Mouse (Mus musculus) testis, adult 2 months (tissue): ENCODE data around the gene Ccdc22. TPM values are rescaled to one million over a fixed set of nuclear protein-coding genes. Genes with fewer than 3 reads are reported as not detected.
A peak's percentile ranks its signal among the peaks of the same experiment; 100 is the strongest.

Experiments used
- H3K27ac ChIP-seq: fragments of 200-500 bp; 2 replicates; pipeline ENCODE4 v1.5.1; 2012; ENCODE audit warnings: low read depth, low read length; ENCODE audit not compliant: control insufficient read depth, insufficient read depth
- H3K27me3 ChIP-seq: fragments of 200-500 bp; 2 replicates; pipeline ENCODE4 v1.6.1; 2012; ENCODE audit warnings: mild to moderate bottlenecking, low read length, moderate library complexity; ENCODE audit not compliant: control insufficient read depth, insufficient read depth
- H3K36me3 ChIP-seq: fragments of 200-500 bp; 2 replicates; pipeline ENCODE4 v1.6.1; 2012; ENCODE audit warnings: mild to moderate bottlenecking, low read length; ENCODE audit not compliant: control insufficient read depth, insufficient read depth
- H3K4me1 ChIP-seq: fragments of 200-500 bp; 2 replicates; pipeline ENCODE4 v1.6.1; 2012; ENCODE audit warnings: low read length; ENCODE audit not compliant: control insufficient read depth, insufficient read depth
- H3K4me3 ChIP-seq: fragments of 200-500 bp; 2 replicates; pipeline ENCODE4 v1.5.1; 2012; ENCODE audit warnings: low read depth, mild to moderate bottlenecking, low read length, moderate library complexity, mixed read lengths; ENCODE audit not compliant: control insufficient read depth
- CTCF ChIP-seq: fragments of 200-500 bp; IDR thresholded peaks from 2 replicates; pipeline ENCODE4 v1.5.1; 2012; ENCODE audit warnings: low read depth, mild to moderate bottlenecking, inconsistent platforms, low read length, moderate library complexity; ENCODE audit not compliant: control insufficient read depth, insufficient read depth, insufficient replicate concordance
- POLR2A ChIP-seq: fragments of 200-500 bp; IDR thresholded peaks from 2 replicates; pipeline ENCODE4 v1.6.1; 2012; ENCODE audit warnings: low read depth, mild to moderate bottlenecking, inconsistent platforms, low read length, moderate library complexity; ENCODE audit not compliant: control insufficient read depth
- polyA plus RNA-seq: library from polyadenylated mRNA; depleted of rRNA; stranded (reverse); fragments of >200 nt; gene quantifications from 2 replicates; pipeline ENCODE4 v1.2.3, GENCODE M21; 2012

Gene Ccdc22
- polyA plus RNA-seq, 1 experiment: 1.4 TPM

GRCm38 (mm10) chrX:7632560-7632959 lies 27.2 kb upstream of the Ccdc22 start:
- Histone ChIP-seq H3K27ac (no peak overlapping the region), H3K36me3 (no peaks in the 10 kb centered on the region), H3K4me3 (no peak overlapping the region), H3K27me3 (no peaks in the 10 kb centered on the region), H3K4me1 (no peaks in the 10 kb centered on the region)
- TF ChIP-seq CTCF: no peak
- no peak for TF ChIP-seq POLR2A

- no peaks in the 10 kb centered on the region for H3K27me3 ChIP-seq
- H3K4me3 ChIP-seq: no peak overlapping the region
- H3K4me1 ChIP-seq: no peaks in the 10 kb centered on the region
- TF ChIP-seq CTCF (no peak), POLR2A (no peak)
- H3K27ac ChIP-seq: no peak overlapping the region
- H3K36me3 ChIP-seq: no peaks in the 10 kb centered on the region
Measured at GRCm38 (mm10) chrX:7617889-7618551, 12.7 kb upstream of the Ccdc22 start.

- H3K4me1 ChIP-seq: peaks cover 4% of the 10 kb centered on the region; the same call in 1 of the 2 replicates
- no peak overlapping the region for H3K27ac ChIP-seq
- TF ChIP-seq CTCF (no peak), POLR2A (no peak)
- no peaks in the 10 kb centered on the region for H3K27me3 ChIP-seq
- H3K36me3 ChIP-seq: no peaks in the 10 kb centered on the region
- peak overlapping the region; percentile 19 for H3K4me3 ChIP-seq
Measured at GRCm38 (mm10) chrX:7610536-7611258, 5.4 kb upstream of the Ccdc22 start.

GRCm38 (mm10) chrX:7610035-7610434 lies 4.7 kb upstream of the Ccdc22 start:
- Histone ChIP-seq H3K4me1 (peaks cover 5% of the 10 kb centered on the region; the same call in 1 of the 2 replicates), H3K27ac (no peak overlapping the region), H3K36me3 (no peaks in the 10 kb centered on the region), H3K27me3 (no peaks in the 10 kb centered on the region), H3K4me3 (no peak overlapping the region; the same call in 1 of the 2 replicates)
- TF ChIP-seq POLR2A (no peak), CTCF (no peak)

- Histone ChIP-seq H3K27me3 (no peaks in the 10 kb centered on the region), H3K27ac (no peak within 1 kb of the TSS), H3K36me3 (no peaks in the 10 kb centered on the region), H3K4me3 (no peak within 1 kb of the TSS), H3K4me1 (peaks cover 7% of the 10 kb centered on the region; the same call in 1 of the 2 replicates)
- TF ChIP-seq POLR2A: no peak
- no peak for TF ChIP-seq CTCF
Measured at GRCm38 (mm10) chrX:7606783-7607182, 1.5 kb upstream of the Ccdc22 start, which contains the start of gene Cacna1f. Cacna1f (plus strand) TSS chrX:7607083.

GRCm38 (mm10) chrX:7605575-7605941 lies 241 bp upstream of the Ccdc22 start:
- no peak overlapping the region for H3K27ac ChIP-seq
- H3K4me1 ChIP-seq: peaks cover 7% of the 10 kb centered on the region; the same call in 1 of the 2 replicates
- TF ChIP-seq CTCF: no peak
- H3K36me3 ChIP-seq: no peaks in the 10 kb centered on the region
- no peaks in the 10 kb centered on the region for H3K27me3 ChIP-seq
- peak overlapping the region; percentile 87; the same call in 1 of the 2 replicates for H3K4me3 ChIP-seq

- TF ChIP-seq CTCF: no peak
- TF ChIP-seq POLR2A: no peak
- H3K4me3 ChIP-seq: no peak overlapping the region
- H3K27me3 ChIP-seq: no peaks in the 10 kb centered on the region
- H3K4me1 ChIP-seq: peaks cover 3% of the 10 kb centered on the region; the same call in 1 of the 2 replicates
- H3K27ac ChIP-seq: no peak overlapping the region
- H3K36me3 ChIP-seq: no peaks in the 10 kb centered on the region
Measured at GRCm38 (mm10) chrX:7604004-7604403, 1.3 kb downstream of the Ccdc22 start.
